Mouse (Mus musculus): ENCODE measurements at regions not wholly inside any gene's neighbourhood (a gene's known extent, or its start where the extent isn't known, plus 50 kb on each side); places are given as distances from the start of the nearest gene placed in this dataset.

GRCm38 (mm10) chr15:62734900-62735299 is 1110.1 kb downstream of the Gsdmc2 start:
- Histone ChIP-seq H3K27me3 (no peaks in the 10 kb centered on the region), H3K36me3 (no peaks in the 10 kb centered on the region), H3K9me3 (no peaks in the 10 kb centered on the region), H3K27ac (no peak overlapping the region), H3K4me3 (no peak overlapping the region), H3K9ac (no peak overlapping the region), H3K4me2 (replicated peaks) (no peak overlapping the region), H3K4me1 (no peaks in the 10 kb centered on the region)
- no peak for ATAC-seq (ENCODE audit: low FRiP score, low read depth)
- 80% methylated on average over 3 of the region's 3 CpGs for WGBS

GRCm38 (mm10) chr15:62730524-62730923 is 1114.5 kb downstream of the Gsdmc2 start:
- H3K36me3 ChIP-seq = no peaks in the 10 kb centered on the region
- no peak for ATAC-seq (ENCODE audit: low FRiP score, low read depth)
- no peak overlapping the region for H3K4me3 ChIP-seq
- no peaks in the 10 kb centered on the region for H3K27me3 ChIP-seq
- no peak overlapping the region for H3K4me2 ChIP-seq (replicated peaks)
- 81% methylated on average over 3 of the region's 3 CpGs for WGBS
- H3K4me1 ChIP-seq = no peaks in the 10 kb centered on the region
- H3K9me3 ChIP-seq = no peaks in the 10 kb centered on the region
- H3K27ac ChIP-seq = no peak overlapping the region
- H3K9ac ChIP-seq = no peak overlapping the region

- H3K27me3 ChIP-seq = no peaks in the 10 kb centered on the region
- no peaks in the 10 kb centered on the region for H3K36me3 ChIP-seq
- no peaks in the 10 kb centered on the region for H3K9me3 ChIP-seq
- H3K4me1 ChIP-seq = no peaks in the 10 kb centered on the region
- no peak overlapping the region for H3K27ac ChIP-seq
- no peak overlapping the region for H3K4me3 ChIP-seq
- no peak for ATAC-seq (ENCODE audit: low FRiP score, low read depth)
- H3K9ac ChIP-seq = no peak overlapping the region
- WGBS = 36% methylated on average over 3 of the region's 3 CpGs
- H3K4me2 ChIP-seq (replicated peaks) = no peak overlapping the region
These were observed 1130.7 kb downstream of the Gsdmc2 start for GRCm38 (mm10) chr15:62714265-62714664.

- Histone ChIP-seq H3K9ac (no peak overlapping the region), H3K4me2 (replicated peaks) (no peak overlapping the region), H3K4me1 (no peaks in the 10 kb centered on the region), H3K36me3 (no peaks in the 10 kb centered on the region), H3K9me3 (no peaks in the 10 kb centered on the region), H3K27me3 (no peaks in the 10 kb centered on the region), H3K4me3 (no peak overlapping the region), H3K27ac (no peak overlapping the region)
- WGBS = 87% methylated on average over 9 of the region's 9 CpGs
- ATAC-seq (ENCODE audit: low FRiP score, low read depth) = no peak
These were observed 1132.3 kb downstream of the Gsdmc2 start for GRCm38 (mm10) chr15:62712543-62713131.

GRCm38 (mm10) chr15:62712060-62712542 is 1132.9 kb downstream of the Gsdmc2 start:
- Histone ChIP-seq H3K27ac (no peak overlapping the region), H3K4me2 (replicated peaks) (no peak overlapping the region), H3K4me3 (no peak overlapping the region), H3K27me3 (no peaks in the 10 kb centered on the region), H3K4me1 (no peaks in the 10 kb centered on the region), H3K9ac (no peak overlapping the region), H3K9me3 (no peaks in the 10 kb centered on the region), H3K36me3 (no peaks in the 10 kb centered on the region)
- WGBS = 60% methylated on average over 3 of the region's 3 CpGs
- no peak for ATAC-seq (ENCODE audit: low FRiP score, low read depth)

- ATAC-seq (ENCODE audit: low FRiP score, low read depth) = no peak
- H3K27ac ChIP-seq = no peak overlapping the region
- no peaks in the 10 kb centered on the region for H3K27me3 ChIP-seq
- WGBS = 68% methylated on average over 2 of the region's 2 CpGs
- H3K9ac ChIP-seq = no peak overlapping the region
- no peaks in the 10 kb centered on the region for H3K4me1 ChIP-seq
- H3K36me3 ChIP-seq = no peaks in the 10 kb centered on the region
- H3K4me3 ChIP-seq = no peak overlapping the region
- no peak overlapping the region for H3K4me2 ChIP-seq (replicated peaks)
- no peaks in the 10 kb centered on the region for H3K9me3 ChIP-seq
These were observed 1135.4 kb downstream of the Gsdmc2 start for GRCm38 (mm10) chr15:62709546-62709945.

- 59% methylated on average over 1 of the region's 1 CpGs for WGBS
- Histone ChIP-seq H3K9me3 (no peaks in the 10 kb centered on the region), H3K36me3 (no peaks in the 10 kb centered on the region), H3K9ac (no peak overlapping the region), H3K27me3 (no peaks in the 10 kb centered on the region), H3K4me1 (peaks cover 8% of the 10 kb centered on the region; the same call in 1 of the 2 replicates), H3K4me3 (no peak overlapping the region), H3K27ac (no peak overlapping the region), H3K4me2 (replicated peaks) (no peak overlapping the region)
- ATAC-seq (ENCODE audit: low FRiP score, low read depth) = no peak
These were observed 1146.4 kb downstream of the Gsdmc2 start for GRCm38 (mm10) chr15:62698559-62698958.

- no peak overlapping the region for H3K27ac ChIP-seq
- H3K9me3 ChIP-seq = no peaks in the 10 kb centered on the region
- 61% methylated on average over 3 of the region's 3 CpGs for WGBS
- no peaks in the 10 kb centered on the region for H3K27me3 ChIP-seq
- H3K36me3 ChIP-seq = no peaks in the 10 kb centered on the region
- no peak overlapping the region for H3K4me3 ChIP-seq
- H3K4me2 ChIP-seq (replicated peaks) = no peak overlapping the region
- H3K4me1 ChIP-seq = peaks cover 8% of the 10 kb centered on the region; the same call in 1 of the 2 replicates
- H3K9ac ChIP-seq = no peak overlapping the region
- ATAC-seq (ENCODE audit: low FRiP score, low read depth) = no peak
These were observed 1150.2 kb downstream of the Gsdmc2 start for GRCm38 (mm10) chr15:62694734-62695133.

GRCm38 (mm10) chr15:62693671-62694070 is 1151.3 kb downstream of the Gsdmc2 start:
- Histone ChIP-seq H3K4me2 (replicated peaks) (no peak overlapping the region), H3K4me1 (peaks cover 7% of the 10 kb centered on the region; the same call in 1 of the 2 replicates), H3K27me3 (no peaks in the 10 kb centered on the region), H3K9ac (no peak overlapping the region), H3K36me3 (no peaks in the 10 kb centered on the region), H3K9me3 (no peaks in the 10 kb centered on the region), H3K27ac (no peak overlapping the region), H3K4me3 (no peak overlapping the region)
- 90% methylated on average over 10 of the region's 10 CpGs for WGBS
- no peak for ATAC-seq (ENCODE audit: low FRiP score, low read depth)

GRCm38 (mm10) chr15:62673410-62673809 is 1171.6 kb downstream of the Gsdmc2 start:
- H3K4me1 ChIP-seq = 0 out of 2 replicates have a peak, but pooled peaks cover 4% of the 10 kb centered on the region
- ATAC-seq (ENCODE audit: low FRiP score, low read depth) = no peak
- no peaks in the 10 kb centered on the region for H3K27me3 ChIP-seq
- no peak overlapping the region for H3K4me3 ChIP-seq
- WGBS = 72% methylated on average over 4 of the region's 4 CpGs
- no peak overlapping the region for H3K27ac ChIP-seq
- no peaks in the 10 kb centered on the region for H3K9me3 ChIP-seq
- no peak overlapping the region for H3K4me2 ChIP-seq (replicated peaks)
- no peak overlapping the region for H3K9ac ChIP-seq
- H3K36me3 ChIP-seq = no peaks in the 10 kb centered on the region

- no peak for ATAC-seq (ENCODE audit: low FRiP score, low read depth)
- WGBS = 83% methylated on average over 3 of the region's 3 CpGs
These were observed 1175.0 kb downstream of the Gsdmc2 start for GRCm38 (mm10) chr15:62670026-62670425.

GRCm38 (mm10) chr15:62659096-62659495 is 1185.9 kb downstream of the Gsdmc2 start:
- no peak overlapping the region for H3K4me3 ChIP-seq

More at GRCm38 (mm10) chr15:62670026-62670425, 1175.0 kb downstream of the Gsdmc2 start:
- Histone ChIP-seq H3K27ac (no peak overlapping the region), H3K27me3 (no peaks in the 10 kb centered on the region), H3K9ac (no peak overlapping the region), H3K4me3 (no peak overlapping the region), H3K36me3 (no peaks in the 10 kb centered on the region), H3K9me3 (no peaks in the 10 kb centered on the region), H3K4me1 (0 out of 2 replicates have a peak, but pooled peaks cover 4% of the 10 kb centered on the region), H3K4me2 (replicated peaks) (no peak overlapping the region)

GRCm38 (mm10) chr15:62658695-62659094 is 1186.3 kb downstream of the Gsdmc2 start:
- H3K9me3 ChIP-seq = no peaks in the 10 kb centered on the region
- WGBS = 86% methylated on average over 1 of the region's 1 CpGs
- H3K27ac ChIP-seq = no peak overlapping the region
- H3K9ac ChIP-seq = no peak overlapping the region
- H3K4me1 ChIP-seq = no peaks in the 10 kb centered on the region
- no peaks in the 10 kb centered on the region for H3K36me3 ChIP-seq
- no peaks in the 10 kb centered on the region for H3K27me3 ChIP-seq
- no peak overlapping the region for H3K4me3 ChIP-seq
- H3K4me2 ChIP-seq (replicated peaks) = no peak overlapping the region
- ATAC-seq (ENCODE audit: low FRiP score, low read depth) = no peak

More at GRCm38 (mm10) chr15:62659096-62659495, 1185.9 kb downstream of the Gsdmc2 start:
- Histone ChIP-seq H3K9ac (no peak overlapping the region), H3K4me1 (no peaks in the 10 kb centered on the region), H3K9me3 (no peaks in the 10 kb centered on the region), H3K4me2 (replicated peaks) (no peak overlapping the region), H3K27me3 (no peaks in the 10 kb centered on the region), H3K36me3 (no peaks in the 10 kb centered on the region), H3K27ac (no peak overlapping the region)
- 85% methylated on average over 4 of the region's 4 CpGs for WGBS
- ATAC-seq (ENCODE audit: low FRiP score, low read depth) = no peak

All from limb, embryonic 13.5 days (tissue).